Mouse (Mus musculus): Measurements from ENCODE around the gene Fance. TPM values are rescaled to one million over a fixed set of nuclear protein-coding genes. Genes with fewer than 3 reads are reported as not detected.
"Not testable (repeated sequence)": the region's sequence is repeated elsewhere in the genome, so short reads cannot be mapped to it uniquely, and the experiment has no call there.

Fance gene
- polyA plus RNA-seq, 1 experiment from 2014 or later, result 27.8 TPM

DNA sequence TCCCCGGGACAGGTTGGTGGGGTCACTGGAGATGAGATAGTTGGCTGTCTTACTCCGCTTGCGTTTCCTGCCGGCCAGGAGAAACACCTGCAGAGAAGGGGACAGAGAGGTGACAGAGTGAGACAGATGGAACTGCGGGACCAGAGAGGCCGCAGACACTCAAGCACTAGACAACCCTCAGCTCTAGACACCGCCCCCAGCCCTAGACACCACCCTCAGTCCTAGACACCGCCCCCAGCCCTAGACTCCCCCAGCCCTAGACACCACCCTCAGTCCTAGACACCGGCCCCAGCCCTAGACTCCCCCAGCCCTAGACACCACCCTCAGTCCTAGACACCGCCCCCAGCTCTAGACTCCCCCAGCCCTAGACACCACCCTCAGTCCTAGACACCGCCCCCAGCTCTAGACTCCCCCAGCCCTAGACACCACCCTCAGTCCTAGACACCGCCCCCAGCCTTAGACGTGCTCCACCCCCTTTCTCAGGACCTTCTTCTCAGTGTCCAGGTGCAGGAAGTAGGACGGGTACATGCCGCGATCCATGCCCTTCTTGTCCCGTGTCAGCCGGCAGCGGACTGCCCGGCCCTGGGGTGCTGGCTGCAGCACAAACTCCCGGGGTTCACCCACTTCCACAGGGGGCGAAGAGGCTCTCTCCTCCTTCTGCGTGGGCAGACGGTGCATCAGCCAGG is 45.4 kb downstream of the Fance start:
- peaks cover 44% of the 10 kb centered on the region for H3K27me3 ChIP-seq (replicated peaks)
- not testable (repeated sequence) for H3K4me2 ChIP-seq; H3K36me3 ChIP-seq (replicated peaks); H3K27ac ChIP-seq; H3K4me3 ChIP-seq; H3K9me3 ChIP-seq; H3K9ac ChIP-seq; ATAC-seq (replicated peaks)
- peaks cover 14% of the 10 kb centered on the region for H3K4me1 ChIP-seq
- WGBS, result 17% methylated on average over 23 of the region's 24 CpGs

DNA sequence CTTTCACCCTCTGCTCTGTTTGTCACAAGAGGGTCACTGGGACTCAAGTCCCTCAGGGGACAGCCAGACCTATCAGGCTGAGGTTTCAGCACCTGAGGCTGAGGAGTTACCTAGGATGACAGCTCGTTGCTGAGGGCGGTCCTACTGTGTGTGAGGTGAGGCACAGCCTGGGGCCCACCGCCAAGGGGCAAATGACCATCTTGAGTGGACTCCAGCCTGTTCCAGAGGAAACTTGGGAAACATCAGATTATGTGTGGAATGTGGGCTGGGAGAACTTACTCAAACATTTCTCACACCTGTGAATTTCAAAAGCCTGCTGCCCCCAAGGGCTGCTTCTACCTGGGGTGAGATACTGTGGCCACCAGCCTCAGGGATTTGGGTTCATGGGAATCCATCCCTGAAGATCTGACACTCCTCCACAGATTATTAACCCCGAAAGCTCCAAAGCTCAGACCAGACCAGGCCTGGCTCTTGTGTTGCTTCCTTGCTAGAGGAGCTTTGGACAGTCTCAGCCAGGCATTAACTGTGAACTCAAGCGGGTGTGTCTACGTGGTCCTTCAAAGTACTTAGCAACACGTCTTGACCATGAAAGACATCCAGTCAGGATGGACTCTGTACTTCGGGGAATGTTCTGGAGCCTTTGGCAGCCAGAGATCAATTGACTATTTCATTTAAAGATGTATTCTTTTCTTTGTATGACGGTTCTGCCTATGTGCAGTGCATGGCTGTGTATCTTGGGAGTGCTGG is 47.4 kb downstream of the Fance start:
- peaks cover 62% of the 10 kb centered on the region for H3K27me3 ChIP-seq (replicated peaks)

DNA sequence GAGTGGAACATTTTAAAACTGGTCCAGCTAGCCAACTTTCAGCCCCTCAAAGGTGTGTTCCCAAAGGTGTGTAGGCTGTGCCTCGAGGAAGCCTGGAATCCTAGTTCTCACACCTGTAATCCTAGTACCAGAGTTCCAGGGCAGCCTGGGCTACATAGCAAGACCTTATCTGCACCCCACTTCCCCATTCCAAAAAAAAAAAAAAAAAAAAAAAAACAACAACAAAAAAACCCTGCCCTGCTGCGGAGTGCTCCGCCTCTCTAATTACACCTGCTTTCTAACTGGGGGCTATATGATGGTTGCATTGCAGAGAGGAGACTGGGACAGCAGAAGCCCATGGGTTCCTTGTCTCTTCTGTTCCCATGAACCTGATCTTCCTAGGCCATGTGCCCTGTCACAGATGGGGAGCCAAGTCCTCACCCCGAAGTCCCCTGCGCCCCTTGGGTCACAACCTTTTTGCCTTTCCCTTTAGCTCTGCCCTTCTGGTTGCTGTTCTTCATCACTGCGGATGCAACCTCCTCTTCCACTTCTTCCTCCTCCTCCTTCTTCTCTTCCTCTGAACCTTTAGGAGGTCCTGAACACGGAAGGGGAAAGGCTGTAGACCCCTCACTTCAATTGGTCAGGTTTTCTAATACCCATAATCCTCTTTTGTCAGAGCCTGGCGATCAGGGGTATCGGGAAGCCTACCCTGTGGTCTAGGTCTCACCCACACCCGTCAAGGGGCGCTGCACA is 48.8 kb downstream of the Fance start:
- Histone ChIP-seq H3K4me1 (peaks cover 23% of the 10 kb centered on the region), H3K4me3 (peak overlapping the region; percentile 20), H3K27ac (no peak overlapping the region), H3K4me2 (peak overlapping the region; percentile 49), H3K36me3 (replicated peaks) (no peaks in the 10 kb centered on the region), H3K9me3 (no peaks in the 10 kb centered on the region), H3K9ac (no peak overlapping the region; the same call in 1 of the 2 replicates), H3K27me3 (replicated peaks) (peaks cover 62% of the 10 kb centered on the region)
- no peak for ATAC-seq (replicated peaks)
- 35% methylated on average over 11 of the region's 11 CpGs for WGBS

More for the DNA sequence above, 47.4 kb downstream of the Fance start:
- H3K27ac ChIP-seq, result no peak overlapping the region
- no peak overlapping the region for H3K9ac ChIP-seq
- no peak for ATAC-seq (replicated peaks)
- 83% methylated on average over 9 of the region's 9 CpGs for WGBS
- peaks cover 23% of the 10 kb centered on the region for H3K4me1 ChIP-seq
- H3K36me3 ChIP-seq (replicated peaks), result no peaks in the 10 kb centered on the region
- H3K4me3 ChIP-seq, result no peak overlapping the region
- no peaks in the 10 kb centered on the region for H3K9me3 ChIP-seq
- H3K4me2 ChIP-seq, result no peak overlapping the region

DNA sequence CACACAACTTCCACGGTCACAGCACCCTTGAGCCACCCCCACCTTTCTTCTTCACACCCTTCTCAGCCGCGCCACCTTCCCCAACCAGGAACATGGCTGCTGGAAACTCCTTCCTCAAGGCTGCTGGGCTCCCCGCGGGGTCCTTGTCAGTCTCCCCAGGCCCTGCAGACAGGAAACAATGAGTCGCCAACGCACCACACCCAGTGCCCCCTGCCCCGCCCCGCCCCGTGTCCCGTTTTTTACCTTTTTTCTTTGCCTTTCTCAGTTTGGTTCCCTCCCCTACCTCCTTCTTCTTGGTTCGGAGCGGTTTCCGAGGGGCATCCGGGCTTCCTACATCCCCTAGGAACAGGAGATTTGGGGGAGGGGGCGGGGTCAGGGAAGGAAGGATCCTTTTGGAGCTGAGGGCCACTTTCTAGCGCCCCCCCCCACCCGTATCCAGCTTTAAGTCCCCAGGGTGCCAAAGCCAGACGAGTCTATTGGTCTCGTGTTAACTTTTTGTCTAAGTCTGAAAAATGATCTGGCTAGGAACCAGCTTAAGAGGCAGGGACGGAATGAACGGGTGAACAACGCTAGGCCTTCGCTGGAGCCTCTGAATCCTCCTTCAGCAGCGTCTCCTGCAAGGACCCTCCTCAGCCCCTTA is 49.5 kb downstream of the Fance start:
- no peak for ATAC-seq (replicated peaks)
- no peaks in the 10 kb centered on the region for H3K9me3 ChIP-seq
- peaks cover 62% of the 10 kb centered on the region for H3K27me3 ChIP-seq (replicated peaks)

DNA sequence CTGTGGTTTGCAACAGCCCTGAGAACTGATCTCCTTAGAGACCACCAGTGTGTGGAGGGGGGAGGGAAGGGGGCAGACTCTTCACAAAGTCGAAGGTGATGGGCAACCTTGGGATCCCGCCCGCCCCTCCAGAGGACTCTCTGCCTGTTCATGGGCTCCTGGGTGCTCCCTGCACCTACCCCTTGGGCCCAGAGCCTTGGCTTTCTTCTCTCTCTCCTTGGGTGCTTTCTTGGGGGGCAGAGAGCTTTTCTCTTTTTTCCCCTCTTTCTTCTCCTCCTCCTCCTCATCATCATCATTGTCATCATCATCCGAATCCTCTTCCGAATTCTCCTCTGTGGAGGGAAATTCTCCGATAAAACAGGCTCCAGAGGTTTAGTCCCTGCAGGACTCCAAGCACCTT is 50.2 kb downstream of the Fance start:
- peaks cover 58% of the 10 kb centered on the region for H3K27me3 ChIP-seq (replicated peaks)
- no peaks in the 10 kb centered on the region for H3K36me3 ChIP-seq (replicated peaks)
- peaks cover 23% of the 10 kb centered on the region for H3K4me1 ChIP-seq
- H3K4me3 ChIP-seq, result no peak overlapping the region
- no peak overlapping the region for H3K27ac ChIP-seq
- no peaks in the 10 kb centered on the region for H3K9me3 ChIP-seq
- no peak overlapping the region for H3K4me2 ChIP-seq
- ATAC-seq (replicated peaks), result no peak
- no peak overlapping the region for H3K9ac ChIP-seq
- WGBS, result 13% methylated on average over 6 of the region's 6 CpGs

More for the DNA sequence above, 49.5 kb downstream of the Fance start:
- Histone ChIP-seq H3K4me2 (peak overlapping the region; percentile 49), H3K36me3 (replicated peaks) (no peaks in the 10 kb centered on the region), H3K9ac (no peak overlapping the region; the same call in 1 of the 2 replicates), H3K4me1 (peaks cover 23% of the 10 kb centered on the region), H3K27ac (no peak overlapping the region), H3K4me3 (peak overlapping the region; percentile 20)
- 1% methylated on average over 25 of the region's 25 CpGs for WGBS

DNA sequence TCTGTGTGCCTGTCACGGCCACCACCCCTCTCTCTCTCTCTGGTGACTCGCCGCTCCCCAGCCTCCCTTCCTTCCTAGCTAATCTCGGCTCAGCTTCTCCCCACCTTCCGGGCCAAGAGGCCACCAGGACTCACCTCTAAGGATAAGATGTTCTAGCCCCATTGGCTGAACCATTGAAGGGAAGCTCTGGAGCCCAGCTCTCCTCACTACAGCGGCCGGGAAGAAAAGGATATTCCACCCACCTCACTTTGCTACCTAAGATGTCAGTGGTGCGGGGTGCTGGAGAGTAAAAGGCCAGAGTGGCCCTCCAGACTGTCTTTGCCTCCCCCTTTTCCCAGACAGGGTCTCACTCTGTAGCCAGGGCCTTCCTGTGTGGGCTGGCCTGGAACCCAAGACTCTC is 51.8 kb downstream of the Fance start, which contains the start of gene Tulp1:
Gene Tulp1, minus strand, starts transcription at position 101 of the 400 bp plus-strand sequence.
- H3K9me3 ChIP-seq, result no peaks in the 10 kb centered on the region
- H3K27ac ChIP-seq, result no peak within 1 kb of the TSS
- peaks cover 23% of the 10 kb centered on the region for H3K4me1 ChIP-seq
- ATAC-seq (replicated peaks), result no peak
- peak within 1 kb of the TSS; percentile 12; the same call in 1 of the 2 replicates for H3K4me3 ChIP-seq
- 14% methylated on average over 8 of the region's 8 CpGs for WGBS
- H3K27me3 ChIP-seq (replicated peaks), result peaks cover 44% of the 10 kb centered on the region
- peak within 1 kb of the TSS; percentile 35 for H3K4me2 ChIP-seq
- no peaks in the 10 kb centered on the region for H3K36me3 ChIP-seq (replicated peaks)
- H3K9ac ChIP-seq, result no peak within 1 kb of the TSS

DNA sequence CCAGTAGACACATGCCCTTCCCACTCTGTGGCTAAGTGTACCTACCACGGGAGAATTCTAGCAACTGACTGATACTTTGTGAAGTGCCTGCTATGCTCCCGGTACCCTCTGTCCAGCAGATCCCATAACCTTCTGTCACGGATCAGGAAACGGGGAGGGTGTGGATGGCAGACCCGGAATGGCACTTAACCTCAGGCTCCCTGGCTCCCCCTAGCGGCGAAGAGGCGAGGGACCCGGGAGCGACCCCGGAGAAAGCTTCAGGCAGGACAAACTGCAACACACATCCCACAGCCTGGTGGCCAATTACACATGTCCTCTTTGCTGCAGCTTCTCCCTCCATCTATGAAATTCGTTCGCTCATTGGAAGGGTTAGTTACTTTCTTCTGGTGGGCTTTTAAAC is 55.1 kb downstream of the Fance start:
- Histone ChIP-seq H3K4me2 (no peak overlapping the region), H3K9ac (no peak overlapping the region), H3K36me3 (replicated peaks) (no peaks in the 10 kb centered on the region), H3K4me1 (peaks cover 11% of the 10 kb centered on the region), H3K9me3 (no peaks in the 10 kb centered on the region), H3K27ac (no peak overlapping the region), H3K27me3 (replicated peaks) (peaks cover 21% of the 10 kb centered on the region), H3K4me3 (no peak overlapping the region)
- no peak for ATAC-seq (replicated peaks)
- WGBS, result 5% methylated on average over 13 of the region's 13 CpGs

DNA sequence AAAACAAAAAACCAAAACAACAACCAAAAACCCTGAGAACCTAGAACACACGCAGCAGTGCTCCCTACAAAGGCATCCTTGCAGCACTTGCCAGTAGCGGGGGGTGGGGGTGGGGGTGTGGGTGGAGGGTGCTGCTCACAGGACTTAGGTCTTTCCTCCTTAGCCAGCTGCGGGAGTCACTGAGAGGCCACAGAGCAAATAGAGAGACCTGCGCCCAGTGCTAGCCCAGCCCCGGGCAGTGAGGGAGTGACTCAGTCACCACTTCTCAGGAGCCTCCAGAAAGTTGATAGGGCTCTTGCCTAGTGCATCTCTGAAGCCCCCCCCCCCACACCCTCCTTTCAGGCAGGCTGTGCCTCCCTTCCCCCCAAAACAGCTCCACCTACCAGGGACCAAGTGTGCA is 55.7 kb downstream of the Fance start:
- WGBS, result 79% methylated on average over 5 of the region's 5 CpGs
- Histone ChIP-seq H3K27me3 (replicated peaks) (peaks cover 21% of the 10 kb centered on the region), H3K4me1 (peaks cover 5% of the 10 kb centered on the region), H3K36me3 (replicated peaks) (no peaks in the 10 kb centered on the region), H3K9ac (no peak overlapping the region), H3K4me2 (no peak overlapping the region), H3K27ac (no peak overlapping the region), H3K9me3 (no peaks in the 10 kb centered on the region), H3K4me3 (no peak overlapping the region)
- no peak for ATAC-seq (replicated peaks)

DNA sequence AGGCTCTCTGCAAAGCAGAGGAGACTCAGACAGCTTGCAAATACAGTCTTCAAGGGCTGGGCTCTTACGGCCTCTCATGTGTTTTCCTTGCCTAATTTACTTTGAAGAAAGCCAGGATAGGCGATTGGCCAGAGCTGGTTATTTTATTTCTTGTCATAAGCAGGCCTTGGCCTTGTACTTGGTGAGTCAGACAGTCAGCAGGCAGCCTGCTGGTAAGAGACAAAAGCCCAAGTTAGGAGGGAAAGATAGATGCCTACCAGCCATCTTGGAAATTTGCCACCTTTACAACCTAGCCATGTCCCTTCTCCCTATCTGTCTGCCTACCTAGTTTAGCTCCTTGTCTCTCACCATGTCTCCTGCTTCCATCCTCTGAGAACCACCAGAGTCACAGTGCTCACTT is 58.0 kb downstream of the Fance start:
- H3K9ac ChIP-seq, result no peak overlapping the region
- H3K4me2 ChIP-seq, result no peak overlapping the region
- H3K9me3 ChIP-seq, result no peaks in the 10 kb centered on the region
- no peak overlapping the region for H3K27ac ChIP-seq
- no peaks in the 10 kb centered on the region for H3K36me3 ChIP-seq (replicated peaks)
- H3K4me3 ChIP-seq, result no peak overlapping the region
- no peak for ATAC-seq (replicated peaks)
- H3K4me1 ChIP-seq, result 0 out of 2 replicates have a peak, but pooled peaks cover 4% of the 10 kb centered on the region
- WGBS, result 74% methylated on average over 2 of the region's 2 CpGs
- H3K27me3 ChIP-seq (replicated peaks), result peaks cover 24% of the 10 kb centered on the region

DNA sequence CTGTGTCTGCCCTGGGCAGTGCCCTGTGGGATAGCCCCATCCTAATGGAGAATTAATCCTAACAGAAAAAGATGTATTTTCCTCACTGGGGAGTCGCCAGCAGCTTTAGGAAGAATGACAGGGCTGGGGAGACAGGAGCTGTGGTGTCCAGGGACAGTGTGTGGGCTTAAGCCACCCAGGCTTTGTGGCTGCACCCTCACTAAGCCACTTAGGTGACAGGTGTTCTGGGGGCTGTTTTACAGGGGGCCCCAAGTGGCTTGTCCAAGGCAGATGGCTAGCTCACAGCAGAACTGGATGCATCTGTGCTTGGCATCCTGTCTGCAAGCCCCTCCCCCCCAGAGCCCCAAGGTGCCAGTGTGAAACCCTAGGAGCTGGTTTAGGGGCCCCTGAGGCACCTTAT is 58.6 kb downstream of the Fance start:
- no peaks in the 10 kb centered on the region for H3K9me3 ChIP-seq
- H3K36me3 ChIP-seq (replicated peaks), result no peaks in the 10 kb centered on the region
- no peak overlapping the region for H3K9ac ChIP-seq
- H3K27me3 ChIP-seq (replicated peaks), result peaks cover 26% of the 10 kb centered on the region
- H3K4me3 ChIP-seq, result no peak overlapping the region
- no peak for ATAC-seq (replicated peaks)
- WGBS, result 62% methylated on average over 1 of the region's 1 CpGs
- H3K4me2 ChIP-seq, result no peak overlapping the region
- 0 out of 2 replicates have a peak, but pooled peaks cover 4% of the 10 kb centered on the region for H3K4me1 ChIP-seq
- H3K27ac ChIP-seq, result no peak overlapping the region

DNA sequence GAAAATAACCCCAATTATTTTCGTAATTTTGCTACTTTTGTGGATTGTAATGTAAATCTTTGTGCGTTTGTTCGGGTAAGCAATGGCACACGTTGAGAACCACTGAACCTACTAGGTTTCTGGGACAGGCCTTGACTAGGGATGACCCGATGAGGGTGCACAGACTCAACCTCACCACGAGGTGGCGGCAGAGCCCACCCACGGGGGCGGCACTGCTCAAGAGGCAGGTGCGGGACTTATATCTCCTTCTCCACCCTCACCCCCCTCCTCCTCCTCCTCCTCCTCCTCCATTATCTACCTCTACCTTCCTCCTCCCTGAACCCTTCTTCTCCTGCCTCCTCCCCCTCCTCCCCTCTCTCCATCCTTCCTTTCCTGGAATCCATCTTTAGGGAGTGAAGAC is 60.5 kb downstream of the Fance start:
- Histone ChIP-seq H3K4me2 (no peak overlapping the region), H3K4me3 (no peak overlapping the region), H3K4me1 (0 out of 2 replicates have a peak, but pooled peaks cover 4% of the 10 kb centered on the region), H3K9me3 (no peaks in the 10 kb centered on the region), H3K9ac (no peak overlapping the region), H3K27me3 (replicated peaks) (peaks cover 26% of the 10 kb centered on the region), H3K27ac (no peak overlapping the region), H3K36me3 (replicated peaks) (no peaks in the 10 kb centered on the region)
- 15% methylated on average over 10 of the region's 10 CpGs for WGBS
- no peak for ATAC-seq (replicated peaks)

DNA sequence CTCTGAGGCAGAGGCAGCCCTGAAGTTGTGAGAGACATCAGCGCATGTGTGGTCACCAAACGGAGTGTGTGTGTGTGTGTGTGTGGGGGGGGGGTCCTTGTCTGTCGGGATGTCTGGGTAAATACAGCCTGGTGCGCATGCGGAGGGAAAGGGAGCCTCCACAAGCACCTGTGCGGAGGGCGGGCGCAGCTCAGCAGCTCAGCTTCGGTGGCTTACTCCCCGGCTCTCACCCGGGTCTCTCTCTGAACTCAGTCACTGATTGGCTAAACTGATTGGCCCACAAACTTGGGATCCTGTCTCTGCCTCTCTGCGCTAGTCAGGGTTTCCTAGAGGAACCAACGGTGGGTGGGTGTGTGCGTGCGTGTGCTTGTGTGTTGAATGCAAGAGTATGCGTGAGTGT is 61.2 kb downstream of the Fance start:
- H3K4me3 ChIP-seq, result no peak overlapping the region
- 0 out of 2 replicates have a peak, but pooled peaks cover 4% of the 10 kb centered on the region for H3K4me1 ChIP-seq
- no peaks in the 10 kb centered on the region for H3K36me3 ChIP-seq (replicated peaks)
- ATAC-seq (replicated peaks), result no peak
- H3K9ac ChIP-seq, result no peak overlapping the region
- no peak overlapping the region for H3K27ac ChIP-seq
- WGBS, result 15% methylated on average over 14 of the region's 16 CpGs
- no peaks in the 10 kb centered on the region for H3K9me3 ChIP-seq
- H3K27me3 ChIP-seq (replicated peaks), result peaks cover 26% of the 10 kb centered on the region
- H3K4me2 ChIP-seq, result peak overlapping the region; percentile 26

Data from midbrain, embryonic 15.5 days (tissue).